Mouse (Mus musculus): ENCODE data around the gene Lcp2. TPM values are rescaled to one million over a fixed set of nuclear protein-coding genes. Genes with fewer than 3 reads are reported as not detected.

Gene Lcp2
- polyA plus RNA-seq, 1 experiment from 2014 or later, result 2.2 TPM

GRCm38 (mm10) chr11:34035909-34036658 is 10.6 kb upstream of the Lcp2 start:
- Histone ChIP-seq H3K9ac (ENCODE audit: low read length) (no peak overlapping the region), H3K36me3 (ENCODE audit: control insufficient read depth, insufficient read depth, low read length) (no peaks in the 10 kb centered on the region), H3K4me3 (ENCODE audit: low read depth, low read length) (no peak overlapping the region), H3K4me2 (ENCODE audit: low read length) (no peak overlapping the region), H3K27me3 (replicated peaks; ENCODE audit: control insufficient read depth, insufficient read depth, low read length) (no peaks in the 10 kb centered on the region), H3K4me1 (ENCODE audit: control insufficient read depth, insufficient read depth, low read length) (no peaks in the 10 kb centered on the region), H3K9me3 (replicated peaks; ENCODE audit: control insufficient read depth, low read length) (no peaks in the 10 kb centered on the region), H3K27ac (ENCODE audit: low read depth, low read length) (no peak overlapping the region)
- 85% methylated on average over 5 of the region's 5 CpGs for WGBS
- ATAC-seq (no peak), DNase-seq (ENCODE audit: low spot score) (no peak)

DNA sequence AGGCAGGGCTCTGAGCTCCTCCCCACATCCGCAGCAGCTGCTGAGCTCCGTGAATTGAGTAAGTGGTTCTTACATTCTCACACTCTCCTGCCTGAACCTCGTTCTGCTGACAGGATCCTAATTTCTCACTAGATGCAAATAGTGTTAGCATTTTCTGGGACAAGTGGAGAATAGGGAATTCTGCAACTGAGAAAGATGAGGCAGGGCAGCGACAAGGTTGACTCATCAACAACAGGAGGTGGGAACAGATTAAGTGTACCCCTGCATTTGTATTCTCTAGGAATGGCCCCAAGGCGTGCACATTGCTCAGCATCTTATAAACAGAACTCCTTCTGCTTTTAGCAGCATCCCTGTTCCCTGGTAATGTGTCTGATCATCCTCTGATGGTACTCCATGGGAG is 6.7 kb upstream of the Lcp2 start:
- WGBS, result 80% methylated on average over 5 of the region's 5 CpGs

GRCm38 (mm10) chr11:34042808-34043207 is 3.9 kb upstream of the Lcp2 start:
- no peak for DNase-seq (ENCODE audit: low spot score)
- no peaks in the 10 kb centered on the region for H3K27me3 ChIP-seq (replicated peaks; ENCODE audit: control insufficient read depth, insufficient read depth, low read length)
- H3K27ac ChIP-seq (ENCODE audit: low read depth, low read length), result no peak overlapping the region
- H3K4me3 ChIP-seq (ENCODE audit: low read depth, low read length), result no peak overlapping the region
- no peak for ATAC-seq
- whole genome bisulfite sequencing, result 50% methylated on average over 1 of the region's 1 CpGs
- no peaks in the 10 kb centered on the region for H3K9me3 ChIP-seq (replicated peaks; ENCODE audit: control insufficient read depth, low read length)
- no peak overlapping the region for H3K9ac ChIP-seq (ENCODE audit: low read length)
- no peaks in the 10 kb centered on the region for H3K4me1 ChIP-seq (ENCODE audit: control insufficient read depth, insufficient read depth, low read length)
- H3K4me2 ChIP-seq (ENCODE audit: low read length), result no peak overlapping the region
- no peaks in the 10 kb centered on the region for H3K36me3 ChIP-seq (ENCODE audit: control insufficient read depth, insufficient read depth, low read length)

More for the DNA sequence above, 6.7 kb upstream of the Lcp2 start:
- Histone ChIP-seq H3K9ac (ENCODE audit: low read length) (no peak overlapping the region), H3K4me3 (ENCODE audit: low read depth, low read length) (no peak overlapping the region), H3K4me1 (ENCODE audit: control insufficient read depth, insufficient read depth, low read length) (no peaks in the 10 kb centered on the region), H3K27me3 (replicated peaks; ENCODE audit: control insufficient read depth, insufficient read depth, low read length) (no peaks in the 10 kb centered on the region), H3K9me3 (replicated peaks; ENCODE audit: control insufficient read depth, low read length) (no peaks in the 10 kb centered on the region), H3K27ac (ENCODE audit: low read depth, low read length) (no peak overlapping the region), H3K36me3 (ENCODE audit: control insufficient read depth, insufficient read depth, low read length) (no peaks in the 10 kb centered on the region), H3K4me2 (ENCODE audit: low read length) (no peak overlapping the region)
- DNase-seq (ENCODE audit: low spot score) (no peak), ATAC-seq (no peak)

GRCm38 (mm10) chr11:34047542-34047937 is 820 bp downstream of the Lcp2 start:
- Histone ChIP-seq H3K36me3 (ENCODE audit: control insufficient read depth, insufficient read depth, low read length) (no peaks in the 10 kb centered on the region), H3K9me3 (replicated peaks; ENCODE audit: control insufficient read depth, low read length) (no peaks in the 10 kb centered on the region), H3K4me1 (ENCODE audit: control insufficient read depth, insufficient read depth, low read length) (no peaks in the 10 kb centered on the region), H3K9ac (ENCODE audit: low read length) (no peak overlapping the region), H3K27me3 (replicated peaks; ENCODE audit: control insufficient read depth, insufficient read depth, low read length) (no peaks in the 10 kb centered on the region), H3K27ac (ENCODE audit: low read depth, low read length) (no peak overlapping the region), H3K4me3 (ENCODE audit: low read depth, low read length) (no peak overlapping the region), H3K4me2 (ENCODE audit: low read length) (no peak overlapping the region)
- no peak for ATAC-seq
- 92% methylated on average over 5 of the region's 5 CpGs for WGBS
- no peak for DNase-seq (ENCODE audit: low spot score)

- Histone ChIP-seq H3K4me1 (ENCODE audit: control insufficient read depth, insufficient read depth, low read length) (no peaks in the 10 kb centered on the region), H3K4me2 (ENCODE audit: low read length) (no peak overlapping the region), H3K27ac (ENCODE audit: low read depth, low read length) (no peak overlapping the region), H3K9me3 (replicated peaks; ENCODE audit: control insufficient read depth, low read length) (no peaks in the 10 kb centered on the region), H3K9ac (ENCODE audit: low read length) (no peak overlapping the region), H3K4me3 (ENCODE audit: low read depth, low read length) (no peak overlapping the region), H3K27me3 (replicated peaks; ENCODE audit: control insufficient read depth, insufficient read depth, low read length) (no peaks in the 10 kb centered on the region), H3K36me3 (ENCODE audit: control insufficient read depth, insufficient read depth, low read length) (no peaks in the 10 kb centered on the region)
- ATAC-seq (no peak), DNase-seq (ENCODE audit: low spot score) (no peak)
- WGBS, result 92% methylated on average over 8 of the region's 8 CpGs
Measured at GRCm38 (mm10) chr11:34048375-34049124, 1.8 kb downstream of the Lcp2 start.

DNA sequence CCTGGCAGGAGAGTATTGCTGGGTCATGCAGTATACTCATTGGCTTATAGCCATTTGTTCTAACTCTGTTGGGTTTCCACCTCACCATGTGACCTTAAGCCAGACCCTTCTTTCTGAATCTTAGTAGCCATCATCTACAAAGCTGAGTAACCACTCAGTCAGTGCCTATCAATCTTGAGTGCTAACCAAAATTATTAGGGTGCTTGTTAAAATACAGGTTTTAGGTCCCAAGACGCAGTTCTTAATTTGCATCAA is 2.3 kb downstream of the Lcp2 start:
- no peaks in the 10 kb centered on the region for H3K36me3 ChIP-seq (ENCODE audit: control insufficient read depth, insufficient read depth, low read length)
- H3K27ac ChIP-seq (ENCODE audit: low read depth, low read length), result no peak overlapping the region
- no peak overlapping the region for H3K4me2 ChIP-seq (ENCODE audit: low read length)
- no peak overlapping the region for H3K4me3 ChIP-seq (ENCODE audit: low read depth, low read length)
- no peak overlapping the region for H3K9ac ChIP-seq (ENCODE audit: low read length)
- H3K9me3 ChIP-seq (replicated peaks; ENCODE audit: control insufficient read depth, low read length), result no peaks in the 10 kb centered on the region
- H3K4me1 ChIP-seq (ENCODE audit: control insufficient read depth, insufficient read depth, low read length), result no peaks in the 10 kb centered on the region
- no peak for DNase-seq (ENCODE audit: low spot score)
- 94% methylated on average over 1 of the region's 1 CpGs for WGBS
- no peak for ATAC-seq
- H3K27me3 ChIP-seq (replicated peaks; ENCODE audit: control insufficient read depth, insufficient read depth, low read length), result no peaks in the 10 kb centered on the region

GRCm38 (mm10) chr11:34050063-34050462 is 3.3 kb downstream of the Lcp2 start:
- ATAC-seq (no peak), DNase-seq (ENCODE audit: low spot score) (no peak)
- 90% methylated on average over 1 of the region's 1 CpGs for WGBS

GRCm38 (mm10) chr11:34050643-34051042 is 3.9 kb downstream of the Lcp2 start:
- WGBS, result 76% methylated on average over 2 of the region's 2 CpGs
- H3K9me3 ChIP-seq (replicated peaks; ENCODE audit: control insufficient read depth, low read length), result no peaks in the 10 kb centered on the region

More at GRCm38 (mm10) chr11:34050063-34050462, 3.3 kb downstream of the Lcp2 start:
- no peaks in the 10 kb centered on the region for H3K27me3 ChIP-seq (replicated peaks; ENCODE audit: control insufficient read depth, insufficient read depth, low read length)
- H3K9ac ChIP-seq (ENCODE audit: low read length), result no peak overlapping the region
- H3K9me3 ChIP-seq (replicated peaks; ENCODE audit: control insufficient read depth, low read length), result no peaks in the 10 kb centered on the region
- H3K4me1 ChIP-seq (ENCODE audit: control insufficient read depth, insufficient read depth, low read length), result no peaks in the 10 kb centered on the region
- H3K4me3 ChIP-seq (ENCODE audit: low read depth, low read length), result no peak overlapping the region
- no peak overlapping the region for H3K4me2 ChIP-seq (ENCODE audit: low read length)
- no peak overlapping the region for H3K27ac ChIP-seq (ENCODE audit: low read depth, low read length)
- H3K36me3 ChIP-seq (ENCODE audit: control insufficient read depth, insufficient read depth, low read length), result no peaks in the 10 kb centered on the region

More at GRCm38 (mm10) chr11:34050643-34051042, 3.9 kb downstream of the Lcp2 start:
- Histone ChIP-seq H3K27ac (ENCODE audit: low read depth, low read length) (no peak overlapping the region), H3K4me2 (ENCODE audit: low read length) (no peak overlapping the region), H3K4me1 (ENCODE audit: control insufficient read depth, insufficient read depth, low read length) (no peaks in the 10 kb centered on the region), H3K27me3 (replicated peaks; ENCODE audit: control insufficient read depth, insufficient read depth, low read length) (no peaks in the 10 kb centered on the region), H3K4me3 (ENCODE audit: low read depth, low read length) (no peak overlapping the region), H3K9ac (ENCODE audit: low read length) (no peak overlapping the region), H3K36me3 (ENCODE audit: control insufficient read depth, insufficient read depth, low read length) (no peaks in the 10 kb centered on the region)
- DNase-seq (ENCODE audit: low spot score), result no peak
- ATAC-seq, result no peak
